Mouse (Mus musculus): ENCODE data around the gene Dok7.
A peak's percentile ranks its signal among the peaks of the same experiment; 100 is the strongest.

Dok7 gene

DNA sequence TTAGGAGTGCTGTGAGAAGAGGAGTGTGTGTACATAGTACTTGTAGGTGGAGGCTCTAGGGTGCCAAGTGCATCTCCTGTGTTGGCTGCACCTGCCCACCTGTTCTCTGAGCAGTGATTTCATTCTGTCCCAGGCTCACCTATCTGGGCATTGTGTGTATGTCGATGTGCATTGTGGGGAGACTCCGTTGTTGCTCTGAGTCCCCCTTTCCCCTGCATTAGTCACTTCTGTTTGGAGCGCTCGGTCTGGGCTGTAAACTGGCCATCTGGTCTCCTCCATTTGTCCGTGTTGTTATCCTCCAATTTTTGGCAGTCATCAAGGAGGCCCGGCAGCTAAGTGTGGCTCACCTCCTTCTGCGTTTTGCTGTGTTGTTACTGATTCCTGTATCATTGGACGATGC, 63.5 kb downstream of the Dok7 start:
- DNase-seq, result peak; percentile 54

DNA sequence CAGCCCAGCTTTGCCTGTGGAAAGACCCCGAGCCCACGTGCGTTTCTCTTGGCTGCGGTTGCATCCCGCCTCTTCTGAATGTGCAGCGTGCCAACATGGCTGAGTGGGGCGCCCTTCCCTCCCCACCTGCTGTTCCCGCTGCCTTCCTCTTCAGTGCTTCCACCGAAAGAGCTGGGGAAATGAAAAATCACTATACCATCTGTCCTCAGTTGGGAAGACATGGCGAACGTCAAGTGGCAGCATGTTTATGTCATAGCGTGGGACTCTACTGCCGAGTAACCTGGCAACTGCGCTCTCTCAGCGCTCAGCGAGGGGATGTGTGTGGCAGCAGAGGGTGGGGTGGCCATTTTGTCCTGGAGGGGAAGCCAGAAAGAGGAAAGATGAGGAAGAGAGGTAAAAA, 72.6 kb downstream of the Dok7 start:
- DNase-seq, result peak; percentile 75

DNA sequence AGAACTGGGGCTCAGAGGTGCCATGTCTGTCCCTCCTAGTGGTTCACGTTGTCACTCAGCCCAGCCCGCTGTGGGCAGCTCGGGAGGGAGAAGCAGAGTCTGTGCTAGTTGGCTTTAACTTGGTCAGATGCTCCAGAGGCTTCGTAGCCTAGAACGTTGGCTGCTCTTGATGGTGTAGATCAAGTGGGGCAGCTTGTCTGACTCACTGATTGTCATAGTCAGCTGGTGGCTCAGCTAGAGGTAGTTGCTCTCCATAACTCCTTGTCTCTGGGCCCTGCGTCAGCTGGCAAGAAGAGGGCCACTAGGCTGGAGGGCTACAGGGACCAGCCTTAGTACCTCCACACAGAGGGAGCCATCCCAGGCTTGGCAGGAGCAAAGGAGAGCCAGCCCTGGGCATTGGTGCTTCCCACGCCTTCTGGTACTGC, 73.2 kb downstream of the Dok7 start:
- DNase-seq, result peak; percentile 49

DNA sequence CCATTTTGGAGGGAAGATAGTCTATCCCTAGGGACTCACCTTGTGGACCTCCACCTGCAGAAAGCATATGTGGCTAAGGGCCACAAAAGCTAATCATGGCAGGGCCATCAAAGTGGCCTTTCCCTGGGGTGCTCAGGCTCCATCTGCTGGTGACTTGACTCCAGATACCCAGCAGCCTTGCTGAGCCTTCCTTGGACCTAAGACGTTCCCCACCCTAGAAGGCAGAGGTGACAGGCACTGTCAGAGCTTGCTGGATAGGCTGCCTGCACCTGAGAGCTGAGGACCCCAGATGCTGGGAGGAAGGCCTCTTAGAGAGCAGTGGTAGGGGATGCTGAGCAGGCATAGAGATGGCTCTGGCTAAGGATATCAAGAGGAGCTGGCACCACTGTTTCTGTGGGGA, 74.7 kb downstream of the Dok7 start:
- no peak for DNase-seq

DNA sequence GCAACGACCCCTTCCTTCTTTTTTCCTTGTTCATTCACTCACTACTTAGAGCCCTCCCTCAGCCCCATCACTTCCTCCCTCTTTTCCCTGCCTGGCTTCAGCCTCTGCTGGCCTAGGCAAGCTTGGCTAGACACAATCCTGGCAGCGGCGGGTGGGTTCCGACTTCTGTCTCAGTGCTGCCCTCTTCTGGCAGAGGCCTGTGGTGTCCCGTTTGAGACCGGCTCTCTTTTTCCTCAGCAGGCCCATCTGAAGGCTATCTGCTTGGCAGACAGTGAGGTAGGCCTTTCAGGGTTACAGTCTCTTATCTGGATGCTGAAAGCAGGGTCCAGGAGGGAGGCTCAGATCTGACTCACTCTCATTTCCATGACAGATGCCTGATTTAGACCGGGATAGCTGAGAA, 75.2 kb downstream of the Dok7 start:
- DNase-seq, result peak; percentile 75

DNA sequence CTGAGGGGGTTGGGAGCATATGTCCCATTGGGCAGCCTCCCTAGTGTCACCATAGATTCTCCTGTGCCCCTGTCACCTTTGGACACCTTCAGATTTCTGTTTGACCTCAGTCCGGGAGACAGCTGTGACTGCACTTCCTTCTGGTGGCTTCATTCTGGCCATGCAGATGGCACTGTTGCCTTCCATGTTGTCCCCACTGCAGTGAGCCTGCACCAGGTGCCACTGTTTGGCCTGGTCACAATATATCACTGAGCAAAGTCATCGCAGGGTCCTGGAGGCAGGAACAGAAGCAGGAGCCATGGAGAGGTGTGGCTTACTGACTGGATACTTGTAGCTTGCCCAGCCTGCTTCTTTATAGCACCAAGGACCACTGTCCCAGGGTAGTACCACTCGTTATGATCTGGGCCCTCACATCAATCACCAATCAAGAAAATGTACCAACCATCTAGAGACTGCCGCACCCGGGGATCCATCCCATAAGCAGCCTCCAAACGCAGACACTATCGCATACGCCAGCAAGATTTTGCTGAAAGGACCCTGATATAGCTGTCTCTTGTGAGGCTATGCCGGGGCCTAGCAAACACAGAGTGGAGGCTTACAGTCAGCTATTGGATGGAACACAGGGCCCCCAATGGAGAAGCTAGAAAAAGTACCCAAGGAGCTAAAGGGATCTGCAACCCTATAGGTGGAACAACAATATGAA, 75.9 kb downstream of the Dok7 start:
- no peak for DNase-seq

DNA sequence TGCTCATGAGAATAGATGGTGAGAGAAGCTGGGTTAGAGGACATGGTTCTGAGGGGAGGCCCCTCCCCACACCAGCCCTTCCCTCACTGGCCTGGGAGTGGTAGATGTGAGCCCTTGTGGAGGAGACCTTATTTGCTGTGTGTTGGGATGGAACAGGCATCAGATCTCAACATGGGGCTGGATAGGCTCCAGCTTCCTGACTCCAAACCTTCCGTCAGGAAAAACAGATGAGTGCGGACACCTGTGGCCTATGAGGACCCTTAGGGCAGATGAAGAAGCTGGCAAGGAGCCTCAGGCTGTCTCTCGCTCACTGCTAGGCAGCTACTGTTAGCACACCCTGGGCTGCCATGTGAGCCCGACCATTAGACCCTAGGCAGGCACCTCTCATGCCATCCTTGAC, 76.9 kb downstream of the Dok7 start:
- DNase-seq, result no peak

DNA sequence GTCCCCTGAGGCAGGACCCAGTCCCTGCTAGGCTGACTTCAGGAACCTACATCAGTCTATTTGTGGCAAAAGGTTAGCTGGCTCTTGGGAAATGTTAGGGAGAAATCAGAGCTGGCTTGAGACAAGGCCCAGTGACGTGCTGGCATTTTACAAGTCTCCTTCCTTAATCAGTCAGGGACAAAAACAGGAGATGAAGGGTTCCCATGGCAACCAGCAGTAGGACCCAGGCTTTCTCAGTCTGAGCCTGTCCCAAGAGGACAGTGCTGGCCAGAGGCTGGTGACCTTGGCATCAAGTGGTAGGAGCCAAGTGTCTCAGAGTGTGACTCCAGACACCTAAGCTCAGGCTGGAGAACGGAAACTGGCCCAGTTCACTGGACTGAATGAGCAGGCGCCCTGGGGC, 77.7 kb downstream of the Dok7 start:
- no peak for DNase-seq

DNA sequence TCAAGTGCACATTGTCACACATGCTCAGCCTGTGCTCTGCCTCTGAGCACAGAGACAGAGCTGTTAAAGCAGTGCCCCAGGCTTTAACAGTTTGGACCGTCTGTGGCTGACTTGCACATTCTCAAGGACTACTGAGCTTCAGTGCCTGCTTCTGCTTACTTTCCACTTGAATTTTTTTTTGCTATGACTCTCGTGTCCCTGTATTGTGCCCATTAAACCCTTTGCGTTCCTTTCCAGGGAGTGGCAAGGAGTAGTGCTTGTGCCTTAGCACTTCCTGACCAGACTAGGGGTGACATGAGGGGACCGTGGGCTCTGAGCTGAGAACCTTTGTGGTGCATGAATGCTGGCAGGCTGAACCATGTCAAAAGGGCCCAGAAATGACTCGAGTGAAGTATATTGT, 79.3 kb downstream of the Dok7 start:
- DNase-seq, result no peak

Measured in right cerebral cortex, postnatal 25 days (tissue).